Mouse (Mus musculus): ENCODE data around the gene Hspa12b.

Gene Hspa12b

GRCm38 (mm10) chr2:131179990-131180587 lies 53.0 kb downstream of the Hspa12b start, which contains the start of gene Cenpb:
Gene Cenpb, minus strand, starts transcription at chr2:131180067.
- peak; percentile 68 for DNase-seq (ENCODE audit: low spot score)

DNA sequence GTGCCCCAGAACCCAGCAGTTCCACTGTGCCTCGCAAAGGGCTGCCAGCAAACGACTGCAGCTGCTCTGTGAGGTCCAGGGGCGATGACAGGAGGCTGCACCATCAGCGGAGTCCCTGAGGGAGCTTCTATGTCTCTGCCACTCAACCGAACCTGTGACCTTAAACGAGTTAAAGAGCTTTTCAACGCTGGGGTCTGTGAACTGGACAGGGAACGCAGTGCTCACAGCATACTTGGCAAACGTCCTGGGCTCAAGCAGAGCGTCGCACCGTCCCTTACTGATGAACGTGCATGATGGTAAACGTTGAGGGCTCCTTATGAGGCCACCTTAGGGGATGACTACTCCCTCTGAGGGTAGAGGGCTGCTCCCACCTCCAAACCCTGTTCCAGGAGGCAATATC lies 59.3 kb downstream of the Hspa12b start:
- DNase-seq (ENCODE audit: low spot score): no peak

GRCm38 (mm10) chr2:131186771-131187601 lies 59.9 kb downstream of the Hspa12b start, which contains the start of the genes Cdc25b and Spef1:
Gene Cdc25b, plus strand, starts transcription at chr2:131186949.
Gene Spef1, minus strand, starts transcription at chr2:131187282.
- peak; percentile 76 for DNase-seq (ENCODE audit: low spot score)

DNA sequence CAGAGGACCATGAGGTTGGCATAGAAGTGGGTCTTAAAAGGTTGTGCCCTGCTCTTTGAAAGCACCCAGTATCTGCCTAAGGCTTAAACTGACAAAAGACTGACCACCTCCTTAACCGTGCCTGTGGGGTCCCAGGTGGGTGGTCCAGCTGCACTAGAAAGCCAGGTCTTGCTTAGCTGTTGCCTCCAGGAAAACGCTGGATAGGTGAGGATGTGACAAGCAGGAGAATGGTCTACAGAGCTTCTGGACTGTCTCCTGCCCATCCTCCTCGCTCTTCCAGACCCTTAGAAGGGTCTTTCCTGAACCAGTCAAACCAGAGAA lies 60.5 kb downstream of the Hspa12b start:
- DNase-seq (ENCODE audit: low spot score): no peak

GRCm38 (mm10) chr2:131188311-131188710 lies 61.2 kb downstream of the Hspa12b start:
- peak; percentile 24 for DNase-seq (ENCODE audit: low spot score)

GRCm38 (mm10) chr2:131189521-131190309 lies 62.6 kb downstream of the Hspa12b start:
- peak; percentile 57 for DNase-seq (ENCODE audit: low spot score)

DNA sequence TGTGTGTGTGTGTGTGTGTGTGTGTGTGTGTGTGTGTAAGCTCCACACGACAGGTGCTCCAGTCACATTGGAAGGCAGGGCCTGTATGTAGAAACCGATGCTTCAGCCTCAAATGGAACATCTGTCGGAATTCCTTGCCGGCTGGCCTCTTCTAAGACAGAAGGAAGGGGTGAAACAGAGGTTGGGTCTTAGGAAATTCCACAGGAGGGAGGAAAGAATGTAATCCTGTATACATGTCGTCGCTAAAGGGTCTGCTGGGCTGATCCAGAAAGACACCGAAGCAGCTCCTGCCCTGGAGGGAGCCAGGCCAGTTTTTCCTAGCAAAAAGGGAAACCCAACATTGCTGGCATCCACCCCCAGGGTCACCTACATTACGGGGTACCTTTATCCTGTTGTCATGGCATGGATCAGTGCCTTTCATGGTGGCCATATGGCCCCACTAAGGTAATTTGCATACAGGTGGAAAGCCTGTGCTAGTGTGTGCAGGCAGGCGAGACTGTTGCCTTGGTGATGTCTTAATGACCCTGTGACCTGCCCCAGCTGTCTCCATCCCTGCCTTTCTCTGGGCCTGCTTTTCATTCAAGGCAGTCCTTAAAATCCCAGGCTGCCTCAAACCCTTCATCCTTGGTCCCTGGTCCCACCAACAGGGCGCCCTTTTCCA lies 63.4 kb downstream of the Hspa12b start:
- no peak for DNase-seq (ENCODE audit: low spot score)

- DNase-seq (ENCODE audit: low spot score): no peak
Observed at GRCm38 (mm10) chr2:131191005-131191390, 63.9 kb downstream of the Hspa12b start.
